Mouse (Mus musculus) MEL (cell line): ENCODE results near the gene Csad. TPM values are rescaled to one million over a fixed set of nuclear protein-coding genes. Genes with fewer than 3 reads are reported as not detected.

Experiments used
- DNase-seq: peaks from one replicate; pipeline ENCODE4 v3.0.0; 2011; ENCODE audit warnings: low read depth, low spot score
- H3K27ac ChIP-seq: 2 replicates; pipeline ENCODE4 v1.5.1; 2012; ENCODE audit warnings: low read depth, mild to moderate bottlenecking, control low read depth, low read length, moderate library complexity; ENCODE audit not compliant: control insufficient read depth
- H3K27me3 ChIP-seq, 2 experiments: fragments of 150-350 bp in 1 of 2; sonication (generic) in 1 of 2; 2 replicates each; pipeline ENCODE4 v1.6.1; 2012; ENCODE audit warnings: low read length in 2 of 2, mild to moderate bottlenecking in 2 of 2, improper control_type of control experiment in 1 of 2, moderate library complexity in 1 of 2; ENCODE audit not compliant: insufficient read depth in 2 of 2, control insufficient read depth in 1 of 2
- H3K36me3 ChIP-seq, 2 experiments: 2 replicates each; pipeline ENCODE4 v1.6.1; 2012 to 2014; ENCODE audit warnings: low read length in 2 of 2, improper control_type of control experiment in 1 of 2, inconsistent platforms in 1 of 2, mild to moderate bottlenecking in 1 of 2; ENCODE audit not compliant: insufficient read depth in 2 of 2, control insufficient read depth in 1 of 2
- H3K4me1 ChIP-seq, 2 experiments: fragments of 150-350 bp in 1 of 2; sonication (generic) in 1 of 2; 2 replicates each; pipeline ENCODE4 v1.6.1; 2012; ENCODE audit warnings: low read length in 2 of 2, improper control_type of control experiment in 1 of 2, mild to moderate bottlenecking in 1 of 2; ENCODE audit not compliant: insufficient read depth in 2 of 2, control insufficient read depth in 1 of 2
- H3K4me3 ChIP-seq, 2 experiments: fragments of 150-350 bp in 1 of 2; sonication (generic) in 1 of 2; 2 replicates each; pipeline ENCODE4 v1.5.1; 2012; ENCODE audit warnings: low read depth in 2 of 2, low read length in 2 of 2, mild to moderate bottlenecking in 2 of 2, moderate library complexity in 2 of 2, control low read depth in 1 of 2, improper control_type of control experiment in 1 of 2; ENCODE audit not compliant: control insufficient read depth in 1 of 2, insufficient read depth in 1 of 2
- H3K79me2 ChIP-seq: 2 replicates; pipeline ENCODE4 v1.6.1; 2012; ENCODE audit warnings: mild to moderate bottlenecking, low read length, moderate library complexity; ENCODE audit not compliant: control insufficient read depth, poor library complexity, insufficient read depth
- H3K9ac ChIP-seq: 2 replicates; pipeline ENCODE4 v1.6.1; 2012; ENCODE audit warnings: low read depth, mild to moderate bottlenecking, control low read depth, low read length, moderate library complexity; ENCODE audit not compliant: control insufficient read depth, poor library complexity, severe bottlenecking
- H3K9me3 ChIP-seq: fragments of 150-350 bp; sonication (generic); replicated peaks from 2 replicates; pipeline ENCODE4 v1.6.1; 2012; ENCODE audit warnings: mild to moderate bottlenecking, low read length, improper control_type of control experiment, moderate library complexity; ENCODE audit not compliant: insufficient read depth
- E2F4 ChIP-seq: IDR thresholded peaks from 2 replicates; pipeline ENCODE4 v1.6.1; 2011; ENCODE audit warnings: low read depth, low read length, improper control_type of control experiment, borderline replicate concordance
- ELF1 ChIP-seq: IDR thresholded peaks from 2 replicates; pipeline ENCODE4 v1.6.1; 2014; ENCODE audit warnings: low read depth, mild to moderate bottlenecking, inconsistent platforms, low read length, improper control_type of control experiment, moderate library complexity
- KAT2A ChIP-seq: conservative IDR thresholded peaks from 2 replicates; pipeline ENCODE4 v1.6.1; 2012; ENCODE audit warnings: low read depth, low read length, improper control_type of control experiment, inconsistent platforms
- MAX ChIP-seq: IDR thresholded peaks from 2 replicates; pipeline ENCODE4 v1.6.1; 2011; ENCODE audit warnings: low read length, improper control_type of control experiment
- MEF2A ChIP-seq: IDR thresholded peaks from 2 replicates; pipeline ENCODE4 v1.6.1; 2014; ENCODE audit warnings: low read depth, mild to moderate bottlenecking, inconsistent platforms, low read length, improper control_type of control experiment; ENCODE audit not compliant: poor library complexity, insufficient replicate concordance, severe bottlenecking; ENCODE audit errors: extremely low read depth
- MYB ChIP-seq: IDR thresholded peaks from 2 replicates; pipeline ENCODE4 v1.6.1; 2011; ENCODE audit warnings: mild to moderate bottlenecking, low read depth, low read length, improper control_type of control experiment
- NELFE ChIP-seq: IDR thresholded peaks from 2 replicates; pipeline ENCODE4 v1.6.1; 2011; ENCODE audit warnings: low read depth, low read length, improper control_type of control experiment
- NRF1 ChIP-seq: IDR thresholded peaks from 2 replicates; pipeline ENCODE4 v1.6.1; 2014; ENCODE audit warnings: low read depth, mild to moderate bottlenecking, inconsistent platforms, low read length, improper control_type of control experiment, moderate library complexity; ENCODE audit not compliant: poor library complexity, insufficient read depth, severe bottlenecking
- POLR2AphosphoS2 ChIP-seq: IDR thresholded peaks from 2 replicates; pipeline ENCODE4 v1.6.1; 2011; ENCODE audit warnings: low read length, improper control_type of control experiment
- RAD21 ChIP-seq: IDR thresholded peaks from 2 replicates; pipeline ENCODE4 v1.6.1; 2011; ENCODE audit warnings: mild to moderate bottlenecking, low read depth, low read length, improper control_type of control experiment
- TAL1 ChIP-seq: IDR thresholded peaks from 2 replicates; pipeline ENCODE4 v1.6.1; 2012; ENCODE audit warnings: mild to moderate bottlenecking, inconsistent platforms, low read length, moderate library complexity, mixed read lengths
- TBP ChIP-seq: IDR thresholded peaks from 2 replicates; pipeline ENCODE4 v1.8.0; 2011; ENCODE audit warnings: low read depth, low read length, improper control_type of control experiment
- USF1 ChIP-seq: IDR thresholded peaks from 2 replicates; pipeline ENCODE4 v1.6.1; 2014; ENCODE audit warnings: low read depth, mild to moderate bottlenecking, inconsistent platforms, low read length, improper control_type of control experiment, moderate library complexity
- USF2 ChIP-seq, 2 experiments: IDR thresholded peaks; 2 replicates each; pipeline ENCODE4 v1.6.1; 2011 to 2012; ENCODE audit warnings: improper control_type of control experiment in 2 of 2, low read length in 2 of 2, borderline replicate concordance in 1 of 2, inconsistent platforms in 1 of 2, low read depth in 1 of 2, mild to moderate bottlenecking in 1 of 2; ENCODE audit not compliant: insufficient read depth in 1 of 2
- ZC3H11A ChIP-seq: IDR thresholded peaks from 2 replicates; pipeline ENCODE4 v1.6.1; 2012; ENCODE audit warnings: low read depth, mild to moderate bottlenecking, inconsistent platforms, low read length, improper control_type of control experiment
- ZKSCAN1 ChIP-seq: IDR thresholded peaks from 2 replicates; pipeline ENCODE4 v1.6.1; 2012; ENCODE audit warnings: low read depth, mild to moderate bottlenecking, inconsistent platforms, low read length, improper control_type of control experiment, moderate library complexity
- polyA plus RNA-seq, 2 experiments: library from polyadenylated mRNA; stranded (reverse) in 1 of 2; unstranded in 1 of 2; fragments of >175 nt in 1 of 2; fragments of >200 nt in 1 of 2; gene quantifications; 2 replicates each; pipeline versions ENCODE4 v1.2.1 to v1.2.4; 2012; ENCODE audit warnings: low replicate concordance in 2 of 2, low read depth in 1 of 2; ENCODE audit not compliant: insufficient read length in 2 of 2, insufficient read depth in 1 of 2, missing spikeins in 1 of 2
- total RNA-seq: library from RNA; depleted of rRNA; stranded (reverse); fragments of 300-350 nt; gene quantifications from 2 replicates; pipeline ENCODE4 v1.2.3, GENCODE M21; 2012

Csad gene
- total and polyA plus RNA-seq, 3 experiments, result 4.1 to 10.5 TPM; not detected in 1

GRCm38 (mm10) chr15:102163900-102164693 lies 40.4 kb downstream of the Csad start (continued):
- TF ChIP-seq MEF2A (no peak), ZC3H11A (no peak)
- TF ChIP-seq, all 39 proteins: peak for 5

- Histone ChIP-seq H3K27me3 (no peaks in the 10 kb centered on the region), H3K27ac (no peak overlapping the region), H3K36me3 (peaks cover 0 to 15% of the 10 kb centered on the region in 2 experiments; a peak in 3 of 4 replicates), H3K9me3 (no peaks in the 10 kb centered on the region), H3K79me2 (no peaks in the 10 kb centered on the region), H3K4me1 (peaks cover 0 to 5% of the 10 kb centered on the region in 2 experiments; a peak in 2 of 4 replicates), H3K9ac (no peak overlapping the region), H3K4me3 (no peak overlapping the region)
- no peak for DNase-seq
- TF ChIP-seq POLR2AphosphoS2 (no peak), NELFE (no peak), TAL1 (no peak), E2F4 (no peak)
Measured at GRCm38 (mm10) chr15:102160415-102161060, 44.0 kb downstream of the Csad start.

DNA sequence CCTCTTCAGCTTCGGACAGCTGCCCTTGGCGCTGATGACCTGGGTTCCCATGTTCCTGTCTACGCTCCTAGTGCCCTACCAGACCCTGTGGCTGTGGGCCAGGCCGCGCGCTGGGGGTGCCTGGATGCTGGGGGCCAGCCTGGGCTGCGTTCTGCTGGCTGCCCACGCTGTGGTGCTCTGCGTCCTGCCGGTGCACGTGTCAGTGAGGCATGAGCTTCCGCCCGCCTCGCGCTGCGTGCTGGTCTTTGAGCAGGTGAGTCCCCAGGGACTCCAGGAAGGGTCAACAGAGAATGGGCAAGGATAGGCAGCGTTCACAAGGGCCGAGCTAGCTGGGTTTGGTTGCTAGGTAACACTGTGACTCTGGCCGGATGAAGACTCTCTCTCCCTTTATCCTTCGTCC lies 47.7 kb downstream of the Csad start:
- Histone ChIP-seq H3K79me2 (peaks cover 3% of the 10 kb centered on the region; the same call in 1 of the 2 replicates), H3K9ac (no peak overlapping the region), H3K4me1 (peaks cover 0 to 2% of the 10 kb centered on the region in 2 experiments; a peak in 2 of 4 replicates), H3K27me3 (no peaks in the 10 kb centered on the region), H3K36me3 (peaks cover 0 to 21% of the 10 kb centered on the region in 2 experiments; a peak in 2 of 4 replicates), H3K9me3 (no peaks in the 10 kb centered on the region), H3K4me3 (no peak overlapping the region), H3K27ac (no peak overlapping the region)
- DNase-seq, result no peak
- no peak for TF ChIP-seq TBP
- no peak for TF ChIP-seq ZKSCAN1
- no peak for TF ChIP-seq RAD21
- no peak for TF ChIP-seq USF2 (IDR thresholded peaks at IDR 0.05; ENCODE audit: borderline replicate concordance in 1 of 2, insufficient read depth in 1 of 2, low read depth in 1 of 2, low read length in 2 of 2)
- no peak for TF ChIP-seq MAX
- no peak for TF ChIP-seq MYB
- TF ChIP-seq USF1, result no peak
- TF ChIP-seq NRF1, result no peak
- no peak for TF ChIP-seq ELF1
- no peak for TF ChIP-seq POLR2AphosphoS2
- no peak for TF ChIP-seq KAT2A
